Mouse (Mus musculus) thymus, adult 2 months (tissue): ENCODE measurements around the gene Esam.

ENCODE experiments used
- CTCF ChIP-seq: fragments of 200-500 bp; IDR thresholded peaks from 2 replicates; pipeline ENCODE4 v1.5.1; 2012; ENCODE audit warnings: mild to moderate bottlenecking, control low read depth, low read length, moderate library complexity, borderline replicate concordance; ENCODE audit not compliant: control insufficient read depth, poor library complexity, insufficient read depth; ENCODE audit errors: extremely low read depth
- POLR2A ChIP-seq: fragments of 200-500 bp; IDR thresholded peaks from 2 replicates; pipeline ENCODE4 v1.6.1; 2012; ENCODE audit warnings: mild to moderate bottlenecking, low read length, control low read depth, moderate library complexity; ENCODE audit not compliant: control insufficient read depth, poor library complexity, insufficient read depth; ENCODE audit errors: extremely low read depth

GRCm38 (mm10) chr9:37514456-37514855 is 13.4 kb upstream of the Esam start:
- TF ChIP-seq CTCF (no peak), POLR2A (no peak)
